In genomic region chr5:36660977-36661760, GRCm38 (mm10) we compare ENCODE assay signal across 6 mouse cellular contexts. TPM values are rescaled to one million over a fixed set of nuclear protein-coding genes. Genes with fewer than 3 reads are reported as not detected.
DNase-seq lines count a peak whose midpoint lies in the region; ATAC-seq and TF ChIP-seq lines count a peak whose summit lies in the region.
"Not testable (repeated sequence)": the region's sequence is repeated elsewhere in the genome, so short reads cannot be mapped to it uniquely, and the experiment has no call there.

No protein-coding gene starts in this region.

- in situ Hi-C loops in ES-E14 (cut with MboI; ENCODE audit: low sequenced_read_pairs in 2 of 2, unreplicated experiment in 2 of 2) = not testable (repeated sequence)

- not testable (repeated sequence) for H3K27ac ChIP-seq in ES-E14 (ENCODE audit: insufficient read depth, low read depth, low read length, poor library complexity, severe bottlenecking); hindbrain, embryonic 14.5 days; liver, embryonic 14.5 days

- not testable (repeated sequence) for H3K4me2 ChIP-seq in hindbrain, embryonic 14.5 days (replicated peaks); liver, embryonic 14.5 days (ENCODE audit: low read depth)

- H3K4me3 ChIP-seq in ES-E14 (ENCODE audit: insufficient read depth in 1 of 2, low read depth in 1 of 2, low read length in 2 of 2, poor library complexity in 1 of 2, severe bottlenecking in 1 of 2); hindbrain, embryonic 14.5 days (replicated peaks; ENCODE audit: low read length); liver, embryonic 14.5 days (ENCODE audit: insufficient read depth in 1 of 2, low read depth in 2 of 2, low read length in 2 of 2): not testable (repeated sequence)

- TF ChIP-seq CTCF in liver, embryonic 14.5 days (IDR thresholded peaks at IDR 0.05; ENCODE audit: low read depth) = not testable (repeated sequence)

- not testable (repeated sequence) for H3K27me3 ChIP-seq in hindbrain, embryonic 14.5 days (ENCODE audit: control insufficient read depth, insufficient read depth, low read length); liver, embryonic 14.5 days (ENCODE audit: control insufficient read depth, insufficient read depth, low read length); splenic B cell, adult 2 months (ENCODE audit: control insufficient read depth, insufficient read depth, low read length, poor library complexity, severe bottlenecking)

- DNase-seq in ES-E14 (ENCODE audit: low read depth, low spot score) = peak; percentile 29
- DNase-seq in embryo, embryonic 10.5 days (ENCODE audit: low spot score) = peak; percentile 22
- DNase-seq in hindbrain, embryonic 14.5 days (ENCODE audit: low spot score) = peak; percentile 28
- DNase-seq in liver, embryonic 14.5 days (ENCODE audit: low read depth in 3 of 3, low spot score in 3 of 3) = peak in 2 of 3 experiments; percentile 29 to 34
- peak; percentile 46 for DNase-seq in retina, adult 2 months (ENCODE audit: low read depth, low spot score)
- peak; percentile 42 for DNase-seq in splenic B cell, adult 2 months (ENCODE audit: low read depth, low spot score)

- not testable (repeated sequence) for ATAC-seq in hindbrain, embryonic 14.5 days (ENCODE audit: low FRiP score); liver, embryonic 14.5 days (ENCODE audit: insufficient read depth)

- not testable (repeated sequence) for H3K36me3 ChIP-seq in ES-E14 (ENCODE audit: control insufficient read depth, insufficient read depth, low read length, poor library complexity, severe bottlenecking); hindbrain, embryonic 14.5 days (replicated peaks; ENCODE audit: control insufficient read depth, insufficient read depth); liver, embryonic 14.5 days (replicated peaks; ENCODE audit: control insufficient read depth, insufficient read depth, low read depth); splenic B cell, adult 2 months (ENCODE audit: control insufficient read depth, insufficient read depth, low read length, poor library complexity, severe bottlenecking)

- not testable (repeated sequence) for H3K9me3 ChIP-seq in ES-E14 (ENCODE audit: control insufficient read depth, insufficient read depth, low read depth, low read length); hindbrain, embryonic 14.5 days (ENCODE audit: control insufficient read depth, low read length); liver, embryonic 14.5 days (ENCODE audit: control insufficient read depth, low read length)

- not testable (repeated sequence) for H3K9ac ChIP-seq in ES-E14 (ENCODE audit: insufficient read depth, low read depth, low read length, poor library complexity, severe bottlenecking); hindbrain, embryonic 14.5 days; liver, embryonic 14.5 days (replicated peaks)

- TF ChIP-seq EP300 in liver, embryonic 14.5 days (IDR thresholded peaks at IDR 0.05; ENCODE audit: low read depth) = not testable (repeated sequence)

- not testable (repeated sequence) for H3K4me1 ChIP-seq in ES-E14 (ENCODE audit: control insufficient read depth in 2 of 2, insufficient read depth in 2 of 2, low read length in 2 of 2, poor library complexity in 1 of 2); hindbrain, embryonic 14.5 days (replicated peaks; ENCODE audit: control insufficient read depth, insufficient read depth, low read length); liver, embryonic 14.5 days (replicated peaks; ENCODE audit: control insufficient read depth in 2 of 2, insufficient read depth in 2 of 2, low read length in 1 of 2)

RNA-seq across cellular contexts. Expression of gene D5Ertd579e, which starts 34.7 kb away (rescaled TPM):
- total RNA-seq in ES-E14 (2012; rRNA removed) = 19.5 and 21.9 TPM in 2 replicates
- polyA plus RNA-seq in hindbrain, embryonic 14.5 days (2014; fragmentation: Nextera tagmentation; extraction: Ambion mirVana) = 45.3 and 47.0 TPM in 2 replicates
- 13.9 and 16.2 TPM in 2 replicates for polyA plus RNA-seq in liver, embryonic 14.5 days (2012; rRNA removed)
- polyA plus RNA-seq in liver, embryonic 14.5 days (2014; fragmentation: Nextera tagmentation; extraction: Ambion mirVana) = 22.7 and 24.1 TPM in 2 replicates
